Mouse (Mus musculus) neural tube, embryonic 13.5 days (tissue): Measurements from ENCODE around the gene Sprr2d. TPM values are rescaled to one million over a fixed set of nuclear protein-coding genes. Genes with fewer than 3 reads are reported as not detected.

ENCODE experiments used
- ATAC-seq: fragments of 200-750 bp; cut with Nextera tagmentation; 2 replicates; pipeline ENCODE4 v1.8.0; 2017; ENCODE audit warnings: low read depth, mild to moderate bottlenecking, moderate TSS enrichment, moderate library complexity
- H3K27ac ChIP-seq: fragments of 300-500 bp; sonication (generic); replicated peaks from 2 replicates; pipeline ENCODE4 v1.5.1; 2015; ENCODE audit warnings: moderate library complexity, mild to moderate bottlenecking, inconsistent platforms
- H3K27me3 ChIP-seq: fragments of 300-500 bp; sonication (generic); 2 replicates; pipeline ENCODE4 v1.6.1; 2015; ENCODE audit warnings: mild to moderate bottlenecking, inconsistent platforms
- H3K36me3 ChIP-seq: fragments of 300-500 bp; sonication (generic); 2 replicates; pipeline ENCODE4 v1.6.1; 2015; ENCODE audit warnings: mild to moderate bottlenecking, inconsistent platforms
- H3K4me1 ChIP-seq: fragments of 300-500 bp; sonication (generic); replicated peaks from 2 replicates; pipeline ENCODE4 v1.6.1; 2015; ENCODE audit warnings: inconsistent platforms
- H3K4me2 ChIP-seq: fragments of 300-500 bp; sonication (generic); 2 replicates; pipeline ENCODE4 v1.6.1; 2015; ENCODE audit warnings: inconsistent platforms, mild to moderate bottlenecking, moderate library complexity
- H3K4me3 ChIP-seq: fragments of 300-500 bp; sonication (generic); 2 replicates; pipeline ENCODE4 v1.5.1; 2015; ENCODE audit warnings: mild to moderate bottlenecking, inconsistent platforms
- H3K9ac ChIP-seq: fragments of 300-500 bp; sonication (generic); 2 replicates; pipeline ENCODE4 v1.6.1; 2015; ENCODE audit warnings: moderate library complexity, mild to moderate bottlenecking, inconsistent platforms
- H3K9me3 ChIP-seq: fragments of 300-500 bp; sonication (generic); 2 replicates; pipeline ENCODE4 v1.6.1; 2016; ENCODE audit warnings: inconsistent platforms
- WGBS: fragments of 180-500 bp; shearing (Covaris S2); methylation state at CpG from one replicate; pipeline ENCODE4 v1.1.7; 2015; 5-methylcytosine and 5-hydroxymethylcytosine counted together
- polyA plus RNA-seq: library from polyadenylated mRNA; unstranded; fragments of >200 nt; fragmentation: Nextera tagmentation; extraction: Ambion mirVana; gene quantifications from 2 replicates; pipeline ENCODE4 v1.2.1, GENCODE M21; 2015

Gene Sprr2d
- polyA plus RNA-seq = not detected in 2 replicates

- Histone ChIP-seq H3K4me1 (no peaks in the 10 kb centered on the region), H3K9me3 (no peaks in the 10 kb centered on the region), H3K27ac (no peak within 1 kb of the TSS), H3K4me2 (no peak within 1 kb of the TSS), H3K4me3 (no peak within 1 kb of the TSS), H3K9ac (no peak within 1 kb of the TSS), H3K27me3 (no peaks in the 10 kb centered on the region), H3K36me3 (no peaks in the 10 kb centered on the region)
- no peak for ATAC-seq
- 92% methylated on average over 5 of the region's 5 CpGs for WGBS
Measured at GRCm38 (mm10) chr3:92338840-92339239, at the start of gene Sprr2d. TSS of gene Sprr2d (plus strand) at chr3:92339140.

GRCm38 (mm10) chr3:92307406-92307805 lies 31.5 kb upstream of the Sprr2d start:
- Histone ChIP-seq H3K9ac (no peak overlapping the region), H3K36me3 (no peaks in the 10 kb centered on the region), H3K4me2 (no peak overlapping the region), H3K27me3 (no peaks in the 10 kb centered on the region), H3K27ac (no peak overlapping the region), H3K4me3 (no peak overlapping the region), H3K9me3 (no peaks in the 10 kb centered on the region), H3K4me1 (no peaks in the 10 kb centered on the region)
- no peak for ATAC-seq
- WGBS = 79% methylated on average over 1 of the region's 1 CpGs

GRCm38 (mm10) chr3:92316320-92316719 lies 22.6 kb upstream of the Sprr2d start, which contains the start of gene Sprr2b:
TSS of gene Sprr2b (plus strand) at chr3:92316620.
- no peak within 1 kb of the TSS for H3K27ac ChIP-seq
- no peak within 1 kb of the TSS for H3K4me2 ChIP-seq
- no peaks in the 10 kb centered on the region for H3K27me3 ChIP-seq
- no peak within 1 kb of the TSS for H3K4me3 ChIP-seq
- no peaks in the 10 kb centered on the region for H3K36me3 ChIP-seq
- WGBS = 75% methylated on average over 2 of the region's 2 CpGs
- H3K9me3 ChIP-seq = no peaks in the 10 kb centered on the region
- no peaks in the 10 kb centered on the region for H3K4me1 ChIP-seq
- no peak within 1 kb of the TSS for H3K9ac ChIP-seq
- ATAC-seq = no peak

- 82% methylated on average over 2 of the region's 2 CpGs for WGBS
- Histone ChIP-seq H3K27ac (no peak overlapping the region), H3K9me3 (no peaks in the 10 kb centered on the region), H3K4me3 (no peak overlapping the region), H3K27me3 (no peaks in the 10 kb centered on the region), H3K4me1 (no peaks in the 10 kb centered on the region), H3K4me2 (no peak overlapping the region), H3K9ac (no peak overlapping the region), H3K36me3 (no peaks in the 10 kb centered on the region)
- ATAC-seq = no peak
Measured at GRCm38 (mm10) chr3:92317384-92317783, 21.6 kb upstream of the Sprr2d start.

- Histone ChIP-seq H3K27me3 (no peaks in the 10 kb centered on the region), H3K4me2 (no peak overlapping the region), H3K4me3 (no peak overlapping the region), H3K36me3 (no peaks in the 10 kb centered on the region), H3K27ac (no peak overlapping the region), H3K9me3 (no peaks in the 10 kb centered on the region), H3K4me1 (no peaks in the 10 kb centered on the region), H3K9ac (no peak overlapping the region)
- ATAC-seq = no peak
- WGBS = 85% methylated on average over 1 of the region's 1 CpGs
Measured at GRCm38 (mm10) chr3:92336278-92336677, 2.7 kb upstream of the Sprr2d start.

GRCm38 (mm10) chr3:92351843-92352242 lies 12.9 kb downstream of the Sprr2d start, which contains the start of gene Sprr2e:
TSS of gene Sprr2e (plus strand) at chr3:92352143.
- Histone ChIP-seq H3K4me1 (no peaks in the 10 kb centered on the region), H3K36me3 (no peaks in the 10 kb centered on the region), H3K4me3 (no peak within 1 kb of the TSS), H3K9ac (no peak within 1 kb of the TSS), H3K4me2 (no peak within 1 kb of the TSS), H3K27me3 (no peaks in the 10 kb centered on the region), H3K9me3 (no peaks in the 10 kb centered on the region), H3K27ac (no peak within 1 kb of the TSS)
- ATAC-seq = no peak
- WGBS = 88% methylated on average over 2 of the region's 2 CpGs

GRCm38 (mm10) chr3:92361619-92362018 lies 22.7 kb downstream of the Sprr2d start:
- Histone ChIP-seq H3K4me2 (no peak overlapping the region), H3K9ac (no peak overlapping the region)
- ATAC-seq = no peak

GRCm38 (mm10) chr3:92364887-92365286 lies 25.9 kb downstream of the Sprr2d start, which contains the start of gene Sprr2f:
TSS of gene Sprr2f (plus strand) at chr3:92365187.
- Histone ChIP-seq H3K27me3 (no peaks in the 10 kb centered on the region), H3K9ac (no peak within 1 kb of the TSS), H3K4me1 (no peaks in the 10 kb centered on the region), H3K36me3 (no peaks in the 10 kb centered on the region), H3K4me3 (no peak within 1 kb of the TSS), H3K27ac (no peak within 1 kb of the TSS), H3K4me2 (no peak within 1 kb of the TSS), H3K9me3 (no peaks in the 10 kb centered on the region)
- no peak for ATAC-seq
- 68% methylated on average over 3 of the region's 3 CpGs for WGBS

More at GRCm38 (mm10) chr3:92361619-92362018, 22.7 kb downstream of the Sprr2d start:
- H3K9me3 ChIP-seq = no peaks in the 10 kb centered on the region
- no peaks in the 10 kb centered on the region for H3K36me3 ChIP-seq
- H3K27ac ChIP-seq = no peak overlapping the region
- H3K27me3 ChIP-seq = no peaks in the 10 kb centered on the region
- H3K4me3 ChIP-seq = no peak overlapping the region
- no peaks in the 10 kb centered on the region for H3K4me1 ChIP-seq

- no peak overlapping the region for H3K27ac ChIP-seq
- H3K4me2 ChIP-seq = no peak overlapping the region
- H3K4me1 ChIP-seq = no peaks in the 10 kb centered on the region
- no peaks in the 10 kb centered on the region for H3K9me3 ChIP-seq
- no peaks in the 10 kb centered on the region for H3K36me3 ChIP-seq
- ATAC-seq = no peak
- H3K4me3 ChIP-seq = no peak overlapping the region
- 76% methylated on average over 2 of the region's 2 CpGs for WGBS
- H3K9ac ChIP-seq = no peak overlapping the region
- no peaks in the 10 kb centered on the region for H3K27me3 ChIP-seq
Measured at GRCm38 (mm10) chr3:92373613-92374012, 34.7 kb downstream of the Sprr2d start.

GRCm38 (mm10) chr3:92385385-92385784 lies 46.4 kb downstream of the Sprr2d start, which contains the start of gene Sprr2h:
TSS of gene Sprr2h (plus strand) at chr3:92385685.
- Histone ChIP-seq H3K9me3 (no peaks in the 10 kb centered on the region), H3K4me2 (no peak within 1 kb of the TSS), H3K4me3 (no peak within 1 kb of the TSS), H3K27me3 (no peaks in the 10 kb centered on the region), H3K9ac (no peak within 1 kb of the TSS), H3K4me1 (no peaks in the 10 kb centered on the region), H3K27ac (no peak within 1 kb of the TSS), H3K36me3 (no peaks in the 10 kb centered on the region)
- no peak for ATAC-seq
- WGBS = 85% methylated on average over 1 of the region's 1 CpGs

Other genes with a start within 250 kb of the Sprr2d start
- not detected in 2 replicates for gene Prr9, start 215.2 kb upstream of the Sprr2d start, polyA plus RNA-seq
- gene Lelp1, start 196.4 kb upstream of the Sprr2d start, polyA plus RNA-seq = not detected in 2 replicates
- not detected in 2 replicates for gene Sprr2a1, start 123.3 kb upstream of the Sprr2d start, polyA plus RNA-seq
- not detected in 2 replicates for gene Sprr2a2, start 123.2 kb upstream of the Sprr2d start, polyA plus RNA-seq
- gene Sprr2a3, start 53.7 kb upstream of the Sprr2d start, polyA plus RNA-seq = not detected in 2 replicates
- not detected in 2 replicates for gene Sprr2b, start 22.5 kb upstream of the Sprr2d start, polyA plus RNA-seq
- not detected in 2 replicates for gene Sprr2e, start 13.0 kb downstream of the Sprr2d start, polyA plus RNA-seq
- not detected in 2 replicates for gene Sprr2f, start 26.0 kb downstream of the Sprr2d start, polyA plus RNA-seq
- not detected in 2 replicates for gene Sprr2h, start 46.5 kb downstream of the Sprr2d start, polyA plus RNA-seq
- not detected in 2 replicates for gene Sprr2i, start 68.9 kb downstream of the Sprr2d start, polyA plus RNA-seq
- gene Sprr2j-ps, start 78.9 kb downstream of the Sprr2d start, polyA plus RNA-seq = not detected in 2 replicates
- 9.7 and 14.2 TPM in 2 replicates for gene Gm9774, start 90.3 kb downstream of the Sprr2d start, polyA plus RNA-seq
- gene Sprr2k, start 93.4 kb downstream of the Sprr2d start, polyA plus RNA-seq = not detected in 2 replicates
- gene Sprr1b, start 99.6 kb downstream of the Sprr2d start, polyA plus RNA-seq = not detected in 2 replicates
- gene Sprr3, start 119.6 kb downstream of the Sprr2d start, polyA plus RNA-seq = not detected in 2 replicates
- gene Sprr1a, start 146.8 kb downstream of the Sprr2d start, polyA plus RNA-seq = not detected in 2 replicates
- not detected in 2 replicates for gene Sprr4, start 161.4 kb downstream of the Sprr2d start, polyA plus RNA-seq
- gene 2310046K23Rik, start 195.4 kb downstream of the Sprr2d start, polyA plus RNA-seq = not detected in 2 replicates
- not detected in 2 replicates for gene Ivl, start 234.6 kb downstream of the Sprr2d start, polyA plus RNA-seq
- not detected in 2 replicates for gene Smcp, start 249.9 kb downstream of the Sprr2d start, polyA plus RNA-seq